Mouse (Mus musculus): ENCODE results near the gene Ncln. TPM values are rescaled to one million over a fixed set of nuclear protein-coding genes. Genes with fewer than 3 reads are reported as not detected.

Gene Ncln
- polyA plus RNA-seq, 1 experiment, result 120 TPM

Other genes with a start within 250 kb of the Ncln start
- gene Matk, start 243.5 kb downstream of the Ncln start, polyA plus RNA-seq (2012; rRNA removed), result 365 and 385 TPM in 2 replicates
- 51.7 and 57.4 TPM in 2 replicates for gene Mrpl54, start 229.5 kb downstream of the Ncln start, polyA plus RNA-seq (2012; rRNA removed)
- 46.9 and 49.1 TPM in 2 replicates for gene Apba3, start 229.4 kb downstream of the Ncln start, polyA plus RNA-seq (2012; rRNA removed)
- 0.34 and 0.46 TPM in 2 replicates for gene Tjp3, start 204.8 kb downstream of the Ncln start, polyA plus RNA-seq (2012; rRNA removed)
- gene Pip5k1c, start 203.4 kb downstream of the Ncln start, polyA plus RNA-seq (2012; rRNA removed), result 326 and 360 TPM in 2 replicates
- 31.5 and 31.9 TPM in 2 replicates for gene Cactin, start 175.3 kb downstream of the Ncln start, polyA plus RNA-seq (2012; rRNA removed)
- 2.3 and 3.3 TPM in 2 replicates for gene Tbxa2r, start 167.7 kb downstream of the Ncln start, polyA plus RNA-seq (2012; rRNA removed)
- 0.96 and 1.1 TPM in 2 replicates for gene Gipc3, start 153.1 kb downstream of the Ncln start, polyA plus RNA-seq (2012; rRNA removed)
- 36.3 and 40.8 TPM in 2 replicates for gene Hmg20b, start 145.9 kb downstream of the Ncln start, polyA plus RNA-seq (2012; rRNA removed)
- 27.5 and 29.5 TPM in 2 replicates for gene Mfsd12, start 138.9 kb downstream of the Ncln start, polyA plus RNA-seq (2012; rRNA removed)
- 0.67 and 0.68 TPM in 2 replicates for gene 4930404N11Rik, start 130.6 kb downstream of the Ncln start, polyA plus RNA-seq (2012; rRNA removed)
- gene Fzr1, start 117.9 kb downstream of the Ncln start, polyA plus RNA-seq (2012; rRNA removed), result 66.9 and 71.6 TPM in 2 replicates
- 92.2 and 105 TPM in 2 replicates for gene Dohh, start 112.0 kb downstream of the Ncln start, polyA plus RNA-seq (2012; rRNA removed)
- gene Gm48551, start 111.9 kb downstream of the Ncln start, polyA plus RNA-seq (2012; rRNA removed), result 6.9 and 8.9 TPM in 2 replicates
- 7.4 and 10.1 TPM in 2 replicates for gene Gm48552, start 107.4 kb downstream of the Ncln start, polyA plus RNA-seq (2012; rRNA removed)
- 3.6 and 4.5 TPM in 2 replicates for gene Smim24, start 103.3 kb downstream of the Ncln start, polyA plus RNA-seq (2012; rRNA removed)
- 39.6 and 47.7 TPM in 2 replicates for gene Nfic, start 40.8 kb downstream of the Ncln start, polyA plus RNA-seq (2012; rRNA removed)
- 345 and 388 TPM in 2 replicates for gene Celf5, start 13.7 kb downstream of the Ncln start, polyA plus RNA-seq (2012; rRNA removed)
- gene S1pr4, start 3.7 kb upstream of the Ncln start, polyA plus RNA-seq (2012; rRNA removed), result 0.94 and 1.1 TPM in 2 replicates
- 2.9 and 3.7 TPM in 2 replicates for gene Gna15, start 27.8 kb upstream of the Ncln start, polyA plus RNA-seq (2012; rRNA removed)
- 147 and 150 TPM in 2 replicates for gene Gna11, start 48.8 kb upstream of the Ncln start, polyA plus RNA-seq (2012; rRNA removed)
- 867 and 972 TPM in 2 replicates for gene Aes, start 63.1 kb upstream of the Ncln start, polyA plus RNA-seq (2012; rRNA removed)
- 120 and 136 TPM in 2 replicates for gene Tle2, start 78.2 kb upstream of the Ncln start, polyA plus RNA-seq (2012; rRNA removed)
- 12.8 and 17.4 TPM in 2 replicates for gene Tle6, start 104.7 kb upstream of the Ncln start, polyA plus RNA-seq (2012; rRNA removed)
- gene BC025920, start 109.9 kb upstream of the Ncln start, polyA plus RNA-seq (2012; rRNA removed), result 4.1 and 5.2 TPM in 2 replicates
- 33.9 and 36.2 TPM in 2 replicates for gene Sirt6, start 131.4 kb upstream of the Ncln start, polyA plus RNA-seq (2012; rRNA removed)
- 106 and 108 TPM in 2 replicates for gene Ankrd24, start 132.1 kb upstream of the Ncln start, polyA plus RNA-seq (2012; rRNA removed)
- 2.9 and 3.3 TPM in 2 replicates for gene Gm10778, start 152.7 kb upstream of the Ncln start, polyA plus RNA-seq (2012; rRNA removed)
- 6.4 and 6.5 TPM in 2 replicates for gene Zfp433, start 208.4 kb upstream of the Ncln start, polyA plus RNA-seq (2012; rRNA removed)